In genomic region chr5:29687671-29688070, GRCm38 (mm10) we compare ENCODE assay signal across 8 mouse cellular contexts. TPM values are rescaled to one million over a fixed set of nuclear protein-coding genes. Genes with fewer than 3 reads are reported as not detected.
DNase-seq lines count a peak whose midpoint lies in the region; ATAC-seq and TF ChIP-seq lines count a peak whose summit lies in the region.

No protein-coding gene starts in this region.

- WGBS in embryonic facial prominence, embryonic 11.5 days, result 56% methylated on average over 3 of the region's 3 CpGs
- WGBS in kidney, embryonic 15.5 days, result 53% methylated on average over 3 of the region's 3 CpGs
- WGBS in midbrain, embryonic 11.5 days, result 60% methylated on average over 3 of the region's 3 CpGs

- no peak overlapping the region for H3K4me2 ChIP-seq in embryonic facial prominence, embryonic 11.5 days (ENCODE audit: low read depth, low read length)
- H3K4me2 ChIP-seq in kidney, embryonic 15.5 days, result no peak overlapping the region
- no peak overlapping the region for H3K4me2 ChIP-seq in midbrain, embryonic 11.5 days

- H3K9me3 ChIP-seq in embryonic facial prominence, embryonic 11.5 days (replicated peaks; ENCODE audit: control insufficient read depth, low read length), result no peaks in the 10 kb centered on the region
- no peaks in the 10 kb centered on the region for H3K9me3 ChIP-seq in kidney, embryonic 15.5 days (replicated peaks)
- H3K9me3 ChIP-seq in midbrain, embryonic 11.5 days (ENCODE audit: control insufficient read depth, low read length), result no peaks in the 10 kb centered on the region

- in situ Hi-C loops in Patski (cut with MboI; ENCODE audit: low pct_unique_long_range_greater_than_20kb), result loop anchor here (5.0 kb wide), 1 partner anchor 300 kb away; no protein-coding TSS in a partner anchor

- intact Hi-C loops in left cerebral cortex, adult 2 months (cut with DNase I), result loop anchor here (2.0 kb wide), 1 partner anchor 299 kb away; no protein-coding TSS in a partner anchor
- intact Hi-C loops in left cerebral cortex, postnatal 36 days (cut with DNase I), result no loop called here

- POLR2A ChIA-PET in Patski (lab: Charles Lee), result interaction anchor here (0.9 kb wide), 1 partner anchor 118 kb away, joined by 3 read pairs; no protein-coding TSS in a partner anchor

- H3K36me3 ChIP-seq in embryonic facial prominence, embryonic 11.5 days (replicated peaks; ENCODE audit: control insufficient read depth, insufficient read depth, low read depth, low read length), result no peaks in the 10 kb centered on the region
- H3K36me3 ChIP-seq in kidney, embryonic 15.5 days, result no peaks in the 10 kb centered on the region
- H3K36me3 ChIP-seq in midbrain, embryonic 11.5 days (ENCODE audit: control insufficient read depth, insufficient read depth, low read length), result no peaks in the 10 kb centered on the region

- no peak overlapping the region for H3K27ac ChIP-seq in left cerebral cortex, adult 2 months
- H3K27ac ChIP-seq in embryonic facial prominence, embryonic 11.5 days (replicated peaks; ENCODE audit: low read depth, low read length), result no peak overlapping the region
- H3K27ac ChIP-seq in kidney, embryonic 15.5 days, result no peak overlapping the region
- H3K27ac ChIP-seq in midbrain, embryonic 11.5 days (ENCODE audit: low read depth, low read length), result no peak overlapping the region

- DNase-seq in left cerebral cortex, adult 2 months (ENCODE audit: extremely low spot score in 1 of 2, low spot score in 2 of 2), result no peak
- DNase-seq in left cerebral cortex, postnatal 36 days (ENCODE audit: low spot score in 2 of 2), result no peak
- no peak for DNase-seq in Patski (ENCODE audit: low read depth, low spot score)
- DNase-seq in embryonic facial prominence, embryonic 11.5 days (ENCODE audit: low spot score), result peak; percentile 80
- peak; percentile 94 for DNase-seq in midbrain, embryonic 11.5 days (ENCODE audit: low spot score, missing footprints)
- DNase-seq in thymus, postnatal 4 days, result peak; percentile 58
- DNase-seq in heart, adult 9 months (ENCODE audit: low spot score in 2 of 2), result no peak

- no peaks in the 10 kb centered on the region for H3K27me3 ChIP-seq in Patski
- H3K27me3 ChIP-seq in embryonic facial prominence, embryonic 11.5 days (ENCODE audit: control insufficient read depth, insufficient read depth, low read length), result no peaks in the 10 kb centered on the region
- H3K27me3 ChIP-seq in kidney, embryonic 15.5 days, result no peaks in the 10 kb centered on the region
- H3K27me3 ChIP-seq in midbrain, embryonic 11.5 days (ENCODE audit: control insufficient read depth, insufficient read depth, low read length), result no peaks in the 10 kb centered on the region

- CTCF ChIA-PET in Patski (lab: Charles Lee), result interaction anchor here (1.0 to 2.4 kb wide), 9 partner anchors 16 to 298 kb away, joined by 3 to 11 read pairs (median 4); no protein-coding TSS in a partner anchor

- no peak overlapping the region for H3K4me3 ChIP-seq in left cerebral cortex, adult 2 months
- H3K4me3 ChIP-seq in embryonic facial prominence, embryonic 11.5 days (ENCODE audit: low read depth, low read length), result no peak overlapping the region
- H3K4me3 ChIP-seq in kidney, embryonic 15.5 days (replicated peaks), result no peak overlapping the region
- no peak overlapping the region for H3K4me3 ChIP-seq in midbrain, embryonic 11.5 days (ENCODE audit: low read depth, low read length)

- peak; percentile 70 for TF ChIP-seq CTCF in left cerebral cortex, adult 2 months (IDR thresholded peaks at IDR 0.05)
- TF ChIP-seq CTCF in Patski (IDR thresholded peaks at IDR 0.05), result peak; percentile 76

- peak; percentile 77 for ATAC-seq in Patski
- no peak for ATAC-seq in embryonic facial prominence, embryonic 11.5 days (replicated peaks; ENCODE audit: insufficient number of reproducible peaks, low FRiP score, low TSS enrichment, low read depth)
- peak; percentile 62; the same call in 1 of the 2 replicates for ATAC-seq in kidney, embryonic 15.5 days (replicated peaks; ENCODE audit: low FRiP score)
- ATAC-seq in midbrain, embryonic 11.5 days (ENCODE audit: low FRiP score), result peak; percentile 57; the same call in 1 of the 2 replicates

- no peak overlapping the region for H3K9ac ChIP-seq in embryonic facial prominence, embryonic 11.5 days (replicated peaks; ENCODE audit: low read length)
- no peak overlapping the region for H3K9ac ChIP-seq in kidney, embryonic 15.5 days
- no peak overlapping the region for H3K9ac ChIP-seq in midbrain, embryonic 11.5 days (ENCODE audit: low read length)

- H3K4me1 ChIP-seq in embryonic facial prominence, embryonic 11.5 days (ENCODE audit: control insufficient read depth, insufficient read depth, low read length), result no peaks in the 10 kb centered on the region
- no peaks in the 10 kb centered on the region for H3K4me1 ChIP-seq in kidney, embryonic 15.5 days
- H3K4me1 ChIP-seq in midbrain, embryonic 11.5 days (ENCODE audit: control insufficient read depth, insufficient read depth, low read length), result no peaks in the 10 kb centered on the region

RNA-seq across cellular contexts. Expression of gene Dnajb6, which starts 47.8 kb away (rescaled TPM):
- total RNA-seq in left cerebral cortex, adult 2 months (2021), result 100 to 1,000 TPM; 157 to 169 TPM
- total RNA-seq in left cerebral cortex, postnatal 36 days (2021), result 100 to 1,000 TPM; 168 to 174 TPM
- polyA plus RNA-seq in Patski (2021), result 136 TPM
- 217 and 236 TPM in 2 replicates for polyA plus RNA-seq in embryonic facial prominence, embryonic 11.5 days (2014; fragmentation: Nextera tagmentation; extraction: Ambion mirVana)
- polyA plus RNA-seq in kidney, embryonic 15.5 days (2015; fragmentation: Nextera tagmentation; extraction: Ambion mirVana), result 138 and 153 TPM in 2 replicates
- polyA plus RNA-seq in midbrain, embryonic 11.5 days (2014; fragmentation: Nextera tagmentation; extraction: Ambion mirVana), result 247 and 262 TPM in 2 replicates

RNA-seq across cellular contexts. Expression of gene Gm5129, which starts 48.1 kb away (rescaled TPM):
- 1 to 10 TPM in 1 of 2 experiments, not detected in 1; 1.6 TPM for total RNA-seq in left cerebral cortex, adult 2 months (2021)
- not detected for total RNA-seq in left cerebral cortex, postnatal 36 days (2021)
- polyA plus RNA-seq in Patski (2021), result not detected
- polyA plus RNA-seq in embryonic facial prominence, embryonic 11.5 days (2014; fragmentation: Nextera tagmentation; extraction: Ambion mirVana), result not detected in 2 replicates
- polyA plus RNA-seq in kidney, embryonic 15.5 days (2015; fragmentation: Nextera tagmentation; extraction: Ambion mirVana), result 0.95 TPM in 1 of 2 replicates, not detected in the other
- polyA plus RNA-seq in midbrain, embryonic 11.5 days (2014; fragmentation: Nextera tagmentation; extraction: Ambion mirVana), result not detected in 2 replicates

Comparison
In these comparisons a context has a peak if more than half of its experiments do, and no peak if none do; other contexts are left out.
1. DNase-seq: peak in embryonic facial prominence, embryonic 11.5 days (single experiment), midbrain, embryonic 11.5 days (single experiment) and thymus, postnatal 4 days (single experiment); none in left cerebral cortex, adult 2 months (0 of 2), left cerebral cortex, postnatal 36 days (0 of 2), Patski (single experiment) and heart, adult 9 months (0 of 2).